Mouse (Mus musculus): ENCODE results near the gene 0610040J01Rik. TPM values are rescaled to one million over a fixed set of nuclear protein-coding genes. Genes with fewer than 3 reads are reported as not detected.

0610040J01Rik gene
- total RNA-seq, 1 experiment from 2014 or later: 0.15 TPM

DNA sequence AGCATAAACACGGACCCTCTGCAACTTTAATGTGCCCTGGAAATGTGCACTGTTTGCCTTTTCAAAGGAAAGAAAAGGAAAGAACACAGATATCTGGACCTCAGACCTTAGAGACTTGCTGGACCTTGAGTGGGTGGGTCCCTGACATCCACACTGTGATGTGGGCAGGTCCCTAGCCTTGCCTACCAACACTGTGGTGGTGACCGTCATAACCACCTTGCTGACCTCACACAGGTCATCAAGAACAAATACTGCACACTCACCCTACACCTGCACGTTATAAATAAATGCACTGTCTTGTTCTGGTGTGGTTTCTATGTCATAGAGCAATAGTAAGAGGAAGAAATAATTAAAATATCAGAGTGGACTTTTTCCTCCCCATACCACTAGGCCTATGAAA is 91.2 kb downstream of the 0610040J01Rik start:
- DNase-seq: no peak

DNA sequence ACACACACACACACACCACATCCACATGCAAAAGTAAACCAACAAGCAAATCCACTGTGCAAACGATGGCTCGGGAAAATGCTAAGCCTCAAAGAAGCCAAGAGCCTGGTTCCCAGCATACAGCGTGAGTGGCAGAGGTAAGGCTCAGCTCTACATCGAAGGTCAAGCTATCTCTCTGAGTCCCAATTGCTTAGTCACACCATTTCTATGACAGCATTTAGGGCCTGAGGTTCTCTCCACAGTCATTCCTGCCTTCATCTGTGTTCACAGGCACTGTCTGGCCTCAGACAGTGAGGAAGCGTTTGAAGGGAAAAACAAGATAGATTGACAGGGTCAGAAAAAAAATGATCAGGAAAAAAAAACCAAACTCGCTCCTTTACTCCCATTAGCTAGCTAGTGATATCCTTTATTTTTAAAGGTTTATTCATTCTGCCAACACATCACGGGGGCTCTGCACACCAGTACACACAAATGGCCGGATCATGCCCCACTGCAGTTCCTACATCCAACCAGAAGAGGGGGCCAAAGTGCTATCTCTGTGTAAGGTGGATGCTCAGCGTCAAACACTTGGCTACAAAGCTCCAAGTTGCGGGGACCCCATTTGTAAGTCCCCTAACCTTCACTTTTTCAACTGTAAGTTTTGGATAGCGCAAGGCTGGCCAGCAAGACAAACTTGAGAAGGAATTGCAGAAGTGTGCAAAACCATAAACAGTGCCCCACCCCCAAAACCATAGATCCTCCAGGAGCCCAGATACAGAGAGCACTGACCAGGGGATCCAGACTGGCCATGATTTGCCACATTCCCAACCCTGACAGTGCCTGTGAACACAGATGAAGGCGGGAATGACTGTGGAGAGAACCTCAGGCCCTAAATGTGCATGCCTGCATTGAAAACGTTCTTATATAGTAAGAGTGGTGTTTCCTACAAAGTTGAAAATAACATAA is 94.3 kb downstream of the 0610040J01Rik start:
- DNase-seq: peak; percentile 75

DNA sequence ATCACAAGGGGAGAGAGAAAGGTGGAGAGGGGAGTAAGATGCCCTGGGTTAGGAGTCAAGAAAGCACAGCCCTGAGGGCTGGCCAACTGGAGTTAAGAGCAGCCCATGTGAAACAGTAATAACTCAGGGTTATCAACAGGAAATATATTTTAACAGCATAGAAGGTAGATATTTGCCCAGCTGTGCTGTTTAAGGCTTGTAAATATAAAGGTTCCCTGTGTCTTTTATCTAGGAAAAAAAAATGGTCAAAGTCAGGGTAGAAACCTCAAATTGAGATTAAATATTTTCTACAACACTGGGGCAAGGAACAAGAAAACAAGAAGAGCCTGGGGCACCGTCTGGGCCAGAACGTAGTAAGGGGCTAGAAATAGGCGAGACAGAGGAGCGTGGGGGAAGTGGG is 95.3 kb downstream of the 0610040J01Rik start:
- DNase-seq: no peak

GRCm38 (mm10) chr5:63910171-63910960 is 98.2 kb downstream of the 0610040J01Rik start:
- no peak for DNase-seq

DNA sequence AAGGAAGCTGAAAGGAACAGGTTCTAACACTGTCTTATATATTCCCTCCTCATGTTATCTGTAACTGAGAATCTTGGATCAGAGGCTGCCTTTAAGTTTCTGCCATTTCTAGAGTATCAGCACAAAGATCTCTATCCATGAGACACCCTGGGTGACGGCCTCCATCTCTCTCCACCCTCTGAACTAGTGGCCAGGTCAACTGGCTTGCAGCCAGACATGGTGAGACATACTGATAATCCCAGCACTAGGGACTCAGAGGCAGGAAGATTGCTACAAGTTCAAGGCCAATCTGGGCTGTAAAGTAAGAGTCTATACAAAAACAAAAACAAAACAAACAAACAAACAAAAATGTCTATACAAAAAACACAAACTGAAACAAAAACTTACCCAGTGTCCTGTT is 102.7 kb downstream of the 0610040J01Rik start:
- DNase-seq: peak; percentile 71

- DNase-seq: no peak
Measured at GRCm38 (mm10) chr5:63916457-63917139, 104.4 kb downstream of the 0610040J01Rik start.

DNA sequence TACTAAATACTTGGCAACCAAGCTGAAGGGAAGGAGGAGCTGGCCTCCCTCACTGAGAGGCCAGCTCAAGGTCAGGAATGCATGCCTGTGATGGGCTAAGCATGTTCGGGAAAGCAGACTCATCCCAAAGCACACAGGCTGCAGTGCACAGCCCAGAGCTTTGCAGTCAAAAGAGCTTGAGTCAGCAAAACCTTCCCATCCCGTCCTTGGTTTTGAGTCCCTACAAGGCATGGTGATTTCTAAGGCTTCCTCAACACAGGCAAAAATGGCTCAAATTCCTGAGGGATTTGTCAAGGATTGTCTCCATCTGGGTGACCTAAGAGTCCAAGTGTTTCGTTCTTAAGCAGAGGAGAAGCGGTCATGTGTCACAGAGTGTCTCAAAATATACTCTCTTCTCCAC is 106.0 kb downstream of the 0610040J01Rik start:
- no peak for DNase-seq

GRCm38 (mm10) chr5:63923305-63924025 is 111.3 kb downstream of the 0610040J01Rik start:
- no peak for DNase-seq

GRCm38 (mm10) chr5:63925035-63925628 is 113.0 kb downstream of the 0610040J01Rik start:
- DNase-seq: no peak

DNA sequence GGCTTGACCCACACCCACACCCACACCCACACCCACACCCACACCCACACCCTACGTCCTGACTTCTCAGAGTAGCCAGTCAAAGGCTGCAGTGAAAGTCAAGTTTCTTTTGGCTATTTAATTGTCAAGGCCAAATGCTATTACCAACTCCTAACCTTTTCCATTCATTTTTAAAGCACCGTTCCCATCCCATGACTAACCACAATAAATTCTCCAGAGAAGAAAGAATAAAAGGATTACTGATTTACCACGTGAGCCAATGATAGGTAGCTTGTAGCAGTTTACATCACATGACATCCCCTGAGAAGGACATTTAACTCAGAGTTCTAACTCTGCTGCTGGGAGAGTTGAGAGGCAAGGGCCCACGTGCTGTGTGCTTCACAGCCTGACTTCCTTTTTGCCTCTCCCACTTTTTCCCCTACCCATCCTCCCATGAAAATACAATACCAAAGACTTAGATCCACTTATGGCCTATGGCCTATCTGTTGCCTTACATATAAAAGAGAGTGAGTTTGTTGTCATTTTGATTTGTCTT is 118.7 kb downstream of the 0610040J01Rik start:
- DNase-seq: no peak

DNA sequence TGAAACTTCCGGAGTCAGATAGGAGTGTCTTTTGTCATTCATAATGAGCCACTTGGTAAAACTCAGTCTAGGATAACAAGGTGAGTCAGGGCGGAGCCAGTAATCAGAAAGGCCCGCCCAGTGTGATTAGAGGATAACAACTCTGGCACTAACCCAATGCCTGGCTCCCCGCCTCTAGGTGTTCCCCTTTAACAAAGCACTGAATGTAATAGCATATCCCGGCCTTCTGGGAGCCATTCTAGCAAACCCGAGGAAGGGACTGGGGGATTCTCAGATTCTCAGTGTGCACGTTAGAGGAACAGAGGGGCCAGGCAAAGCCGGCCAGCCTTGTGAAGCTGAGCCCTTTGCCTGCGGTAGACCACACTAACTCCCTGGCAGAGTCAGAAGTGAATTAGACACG is 120.7 kb downstream of the 0610040J01Rik start:
- DNase-seq: no peak

GRCm38 (mm10) chr5:63935581-63935980 is 123.4 kb downstream of the 0610040J01Rik start:
- DNase-seq: no peak

DNA sequence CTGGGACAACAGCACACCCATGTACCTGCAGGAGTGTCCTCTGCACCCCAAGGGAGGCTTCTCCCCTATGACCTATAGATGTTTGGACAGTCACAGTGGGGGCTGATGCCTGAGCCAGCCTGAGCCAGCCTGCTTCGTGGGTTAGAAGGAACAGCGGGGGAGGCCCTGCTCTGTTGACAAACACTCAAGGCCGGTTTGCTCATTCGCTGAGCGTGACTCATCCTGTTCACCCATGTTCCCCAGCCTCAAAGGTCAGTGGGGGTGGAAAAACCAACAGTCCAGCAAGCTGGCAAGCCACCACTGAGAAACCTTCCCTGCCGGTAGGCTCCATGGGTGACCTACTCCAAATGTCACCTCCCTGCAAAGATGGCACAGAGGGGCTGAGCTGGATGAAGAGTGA is 124.6 kb downstream of the 0610040J01Rik start:
- DNase-seq: peak; percentile 76

DNA sequence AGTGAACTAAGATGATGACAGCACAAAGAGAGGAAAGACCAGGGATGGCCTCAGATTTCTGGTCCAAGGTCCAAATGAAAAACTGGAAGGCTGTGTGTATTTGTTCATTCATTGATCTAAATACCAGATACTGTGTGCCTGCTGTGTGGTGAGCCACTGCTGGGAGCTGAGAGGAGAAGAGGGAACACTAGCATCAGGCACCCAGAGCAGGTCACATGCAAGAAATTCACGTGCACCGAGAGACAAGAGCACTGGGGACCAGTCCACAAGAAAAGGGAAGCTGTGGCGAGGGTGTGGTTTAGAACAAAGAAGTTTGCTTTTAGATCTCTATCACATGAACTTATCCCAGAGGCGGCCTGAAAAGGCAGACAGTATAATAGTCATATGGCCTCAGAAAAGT is 126.4 kb downstream of the 0610040J01Rik start:
- DNase-seq: no peak

GRCm38 (mm10) chr5:63941891-63942290 is 129.7 kb downstream of the 0610040J01Rik start:
- DNase-seq: no peak

- no peak for DNase-seq
Measured at GRCm38 (mm10) chr5:63943291-63943690, 131.1 kb downstream of the 0610040J01Rik start.

DNA sequence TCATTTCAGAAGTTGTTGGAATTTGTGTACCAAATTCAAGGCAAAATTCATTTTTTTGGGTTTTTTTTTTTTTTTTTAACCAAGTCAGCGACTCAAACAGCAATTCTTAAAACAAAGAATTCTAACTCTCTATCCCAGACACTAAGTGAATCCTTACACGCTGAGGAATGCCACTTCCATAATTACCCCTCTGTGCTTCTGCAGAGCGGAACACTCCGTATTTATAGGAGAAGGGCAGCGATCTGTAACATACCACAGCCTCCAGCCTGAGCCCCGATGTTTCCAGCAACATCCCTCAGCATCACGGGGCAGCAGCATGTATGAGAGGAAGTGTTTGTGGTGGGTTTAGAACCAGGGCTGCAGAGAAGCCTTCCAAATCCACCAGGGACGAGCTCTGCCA is 135.4 kb downstream of the 0610040J01Rik start:
- no peak for DNase-seq

- DNase-seq: no peak
Measured at GRCm38 (mm10) chr5:63949195-63949594, 137.0 kb downstream of the 0610040J01Rik start.
